10 mouse cellular contexts compared by ENCODE assay signal in genomic region chr11:85840803-85841145, GRCm38 (mm10). TPM values are rescaled to one million over a fixed set of nuclear protein-coding genes. Genes with fewer than 3 reads are reported as not detected.
DNase-seq lines count a peak whose midpoint lies in the region; ATAC-seq and TF ChIP-seq lines count a peak whose summit lies in the region.
"Had no signal": no experiment of that assay in that cellular context is flagged by ENCODE, and none has a peak within 500 bp of the region (broad histone marks: within the 10 kb centered on the region; RNA-seq: fewer than 3 reads in every experiment).

No protein-coding gene starts in this region.

- H3K9ac ChIP-seq in limb, embryonic 13.5 days = peak overlapping the region; percentile 91
- peak overlapping the region; percentile 58 for H3K9ac ChIP-seq in stomach, postnatal 0 days (ENCODE audit: low read length)

- no peak for TF ChIP-seq CTCF in gastrocnemius, adult 2 months (IDR thresholded peaks at IDR 0.05)
- no peak for TF ChIP-seq CTCF in stomach, postnatal 0 days (IDR thresholded peaks at IDR 0.05; ENCODE audit: low read depth)

- H3K4me3 ChIP-seq in gastrocnemius, adult 2 months = peak overlapping the region; percentile 70
- peak overlapping the region; percentile 69 for H3K4me3 ChIP-seq in limb, embryonic 13.5 days
- H3K4me3 ChIP-seq in stomach, postnatal 0 days (ENCODE audit: low read depth, low read length) = peak overlapping the region; percentile 60

- peaks cover 82% of the 10 kb centered on the region for H3K4me1 ChIP-seq in limb, embryonic 13.5 days
- peaks cover 4% of the 10 kb centered on the region; the same call in 1 of the 2 replicates for H3K4me1 ChIP-seq in stomach, postnatal 0 days (replicated peaks; ENCODE audit: control insufficient read depth, insufficient read depth)

- ATAC-seq in limb, embryonic 13.5 days (ENCODE audit: low FRiP score, low read depth) = no peak
- no peak for ATAC-seq in stomach, postnatal 0 days (ENCODE audit: low FRiP score, low TSS enrichment)

- peak overlapping the region; percentile 77 for H3K27ac ChIP-seq in gastrocnemius, adult 2 months
- H3K27ac ChIP-seq in limb, embryonic 13.5 days = peak overlapping the region; percentile 73
- H3K27ac ChIP-seq in stomach, postnatal 0 days (replicated peaks) = peak overlapping the region; percentile 65

- H3K4me2 ChIP-seq in limb, embryonic 13.5 days (replicated peaks) = peak overlapping the region; percentile 87
- H3K4me2 ChIP-seq in stomach, postnatal 0 days (replicated peaks; ENCODE audit: low read depth) = peak overlapping the region; percentile 48

- no peaks in the 10 kb centered on the region for H3K9me3 ChIP-seq in limb, embryonic 13.5 days
- no peaks in the 10 kb centered on the region for H3K9me3 ChIP-seq in stomach, postnatal 0 days (ENCODE audit: control insufficient read depth, low read length)

- 9% methylated on average over 21 of the region's 21 CpGs for WGBS in limb, embryonic 13.5 days
- WGBS in stomach, postnatal 0 days = 31% methylated on average over 21 of the region's 21 CpGs

- no peak for DNase-seq in gastrocnemius, adult 2 months
- DNase-seq in gastrocnemius, postnatal 10 days = no peak
- DNase-seq in urinary bladder, postnatal 25 days (ENCODE audit: low spot score) = peak; percentile 28
- no peak for DNase-seq in urinary bladder, postnatal 36 days (ENCODE audit: low spot score in 2 of 2)
- no peak for DNase-seq in stomach, postnatal 0 days (ENCODE audit: low spot score)
- DNase-seq in cerebellum, adult 11-12 months = no peak
- no peak for DNase-seq in gastrocnemius, postnatal 36 days

- peaks cover 3% of the 10 kb centered on the region; the same call in 1 of the 2 replicates for H3K36me3 ChIP-seq in limb, embryonic 13.5 days
- H3K36me3 ChIP-seq in stomach, postnatal 0 days (ENCODE audit: control insufficient read depth, insufficient read depth, low read length) = peaks cover 7% of the 10 kb centered on the region; the same call in 1 of the 2 replicates

- H3K27me3 ChIP-seq in limb, embryonic 13.5 days = peaks cover 72% of the 10 kb centered on the region
- H3K27me3 ChIP-seq in stomach, postnatal 0 days (ENCODE audit: control insufficient read depth, insufficient read depth, low read length) = peaks cover 5% of the 10 kb centered on the region; the same call in 1 of the 2 replicates

- TF ChIP-seq EP300 in stomach, postnatal 0 days (optimal IDR thresholded peaks at IDR 0.05) = no peak

- intact Hi-C loops in gastrocnemius, adult 2 months (cut with DNase I) = loop anchor here (5.0 to 10.0 kb wide), 4 partner anchors 224 to 458 kb away; no protein-coding TSS in a partner anchor
- intact Hi-C loops in gastrocnemius, postnatal 36 days (cut with DNase I) = loop anchor here (5.0 to 10.0 kb wide), 2 partner anchors 373 to 514 kb away; partner anchors contain the start of gene Med13

RNA-seq across cellular contexts. Expression of gene Tbx2, which starts 8.4 kb away (rescaled TPM):
- total RNA-seq in gastrocnemius, adult 2 months (2021) = 1 to 10 TPM; 1.7 to 3.6 TPM
- total RNA-seq in gastrocnemius, postnatal 10 days (2021) = 10 to 100 TPM; 11.0 to 14.3 TPM
- polyA plus RNA-seq in limb, embryonic 13.5 days (2015; fragmentation: Nextera tagmentation; extraction: Ambion mirVana) = 5.0 and 5.1 TPM in 2 replicates
- polyA plus RNA-seq in stomach, postnatal 0 days (2015; fragmentation: Nextera tagmentation; extraction: Ambion mirVana) = 5.2 and 6.9 TPM in 2 replicates
- total RNA-seq in gastrocnemius, postnatal 36 days (2021) = 1 to 10 TPM; 3.0 to 3.7 TPM

RNA-seq across cellular contexts. Expression of gene Gm11444, which starts 9.4 kb away (rescaled TPM):
- not detected for total RNA-seq in gastrocnemius, adult 2 months (2021)
- not detected for total RNA-seq in gastrocnemius, postnatal 10 days (2021)
- 0.28 TPM in 1 of 2 replicates, not detected in the other for polyA plus RNA-seq in limb, embryonic 13.5 days (2015; fragmentation: Nextera tagmentation; extraction: Ambion mirVana)
- polyA plus RNA-seq in stomach, postnatal 0 days (2015; fragmentation: Nextera tagmentation; extraction: Ambion mirVana) = 0.18 TPM in 1 of 2 replicates, not detected in the other
- not detected for total RNA-seq in gastrocnemius, postnatal 36 days (2021)
- total RNA-seq: hematopoietic stem cell, adult 5-6 weeks had no signal
- polyA plus RNA-seq: brain, embryonic 14.5 days had no signal

RNA-seq across cellular contexts. Expression of gene Tbx4, which starts 45.4 kb away (rescaled TPM):
- 1 to 10 TPM in 1 of 2 experiments, under 1 TPM in 1; 0.87 to 1.8 TPM for total RNA-seq in gastrocnemius, adult 2 months (2021)
- total RNA-seq in gastrocnemius, postnatal 10 days (2021) = 1 to 10 TPM; 3.0 to 4.4 TPM
- polyA plus RNA-seq in limb, embryonic 13.5 days (2015; fragmentation: Nextera tagmentation; extraction: Ambion mirVana) = 25.1 and 29.3 TPM in 2 replicates
- 0.04 and 0.05 TPM in 2 replicates for polyA plus RNA-seq in stomach, postnatal 0 days (2015; fragmentation: Nextera tagmentation; extraction: Ambion mirVana)
- total RNA-seq in gastrocnemius, postnatal 36 days (2021) = 1 to 10 TPM; 1.4 to 1.7 TPM
